ENCODE assay signal across 15 mouse cellular contexts in the genomic region with DNA sequence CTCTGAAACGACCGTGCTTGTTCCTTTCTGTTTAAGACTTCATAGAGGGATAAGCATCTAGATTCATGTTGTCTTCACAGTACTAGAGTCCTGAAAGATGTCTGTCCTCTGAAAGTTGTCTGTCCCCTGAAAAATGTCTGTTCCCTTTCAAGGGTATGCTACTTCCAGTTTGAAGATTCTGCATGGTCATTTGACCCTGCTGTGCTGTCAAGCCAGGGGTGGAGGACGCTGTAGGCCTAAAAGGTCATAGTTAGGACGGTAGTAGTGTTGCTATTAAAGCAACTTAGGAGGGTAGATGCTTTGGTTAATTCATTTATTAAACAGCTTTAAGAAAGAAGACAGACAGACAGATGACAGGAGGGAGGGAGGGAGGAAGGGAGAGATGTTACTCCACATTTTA. TPM values are rescaled to one million over a fixed set of nuclear protein-coding genes. Genes with fewer than 3 reads are reported as not detected.
DNase-seq lines count a peak whose midpoint lies in the region; ATAC-seq and TF ChIP-seq lines count a peak whose summit lies in the region.
"Had no signal": no experiment of that assay in that cellular context is flagged by ENCODE, and none has a peak within 500 bp of the region (broad histone marks: within the 10 kb centered on the region; RNA-seq: fewer than 3 reads in every experiment).

No protein-coding gene starts in this region.

- peaks cover 25% of the 10 kb centered on the region for H3K79me2 ChIP-seq in liver, adult 2 months (ENCODE audit: control insufficient read depth, insufficient read depth, low read length)

- WGBS in heart, embryonic 11.5 days (ENCODE audit: insufficient replicate concordance) = 40% methylated on average over 4 of the region's 4 CpGs
- 60% methylated on average over 4 of the region's 4 CpGs for WGBS in liver, adult 2 months
- 63% methylated on average over 4 of the region's 4 CpGs for WGBS in liver, embryonic 11.5 days
- WGBS in heart, postnatal 0 days = 18% methylated on average over 4 of the region's 4 CpGs
- WGBS in small intestine, adult 2 months = 44% methylated on average over 4 of the region's 4 CpGs

- no peaks in the 10 kb centered on the region for H3K27me3 ChIP-seq in heart, embryonic 11.5 days (ENCODE audit: control insufficient read depth, insufficient read depth, low read length)
- H3K27me3 ChIP-seq in liver, adult 2 months (ENCODE audit: control insufficient read depth, insufficient read depth, low read length) = no peaks in the 10 kb centered on the region
- H3K27me3 ChIP-seq in liver, embryonic 11.5 days (replicated peaks; ENCODE audit: control insufficient read depth, insufficient read depth, low read length) = no peaks in the 10 kb centered on the region
- H3K27me3 ChIP-seq in heart, postnatal 0 days (ENCODE audit: control insufficient read depth, insufficient read depth, low read length) = no peaks in the 10 kb centered on the region
- H3K27me3 ChIP-seq in small intestine, adult 2 months (ENCODE audit: control insufficient read depth, insufficient read depth, low read length) = no peaks in the 10 kb centered on the region
- H3K27me3 ChIP-seq: neural tube, embryonic 15.5 days had no signal

- H3K27ac ChIP-seq in heart, embryonic 11.5 days (ENCODE audit: low read depth, low read length) = peak overlapping the region; percentile 93
- 0 out of 2 replicates have a peak overlapping the region, but pooled peaks have one; percentile 46 for H3K27ac ChIP-seq in liver, adult 2 months (replicated peaks; ENCODE audit: insufficient read depth, low read depth, low read length)
- no peak overlapping the region for H3K27ac ChIP-seq in liver, embryonic 11.5 days (ENCODE audit: low read depth, low read length)
- peak overlapping the region; percentile 93 for H3K27ac ChIP-seq in heart, postnatal 0 days (ENCODE audit: low read depth)
- peak overlapping the region; percentile 9; the same call in 1 of the 2 replicates for H3K27ac ChIP-seq in small intestine, adult 2 months (ENCODE audit: insufficient read depth, low read depth, low read length)
- H3K27ac ChIP-seq: neural tube, embryonic 15.5 days had no signal

- no peaks in the 10 kb centered on the region for H3K9me3 ChIP-seq in heart, embryonic 11.5 days (replicated peaks; ENCODE audit: control insufficient read depth, low read length)
- no peaks in the 10 kb centered on the region for H3K9me3 ChIP-seq in liver, embryonic 11.5 days (ENCODE audit: control insufficient read depth, low read length)
- H3K9me3 ChIP-seq in heart, postnatal 0 days (replicated peaks; ENCODE audit: control insufficient read depth, low read length) = no peaks in the 10 kb centered on the region
- H3K9me3 ChIP-seq: neural tube, embryonic 15.5 days had no signal

- ATAC-seq in heart, embryonic 11.5 days (replicated peaks; ENCODE audit: insufficient number of reproducible peaks, low FRiP score, low TSS enrichment) = no peak
- ATAC-seq in liver, embryonic 11.5 days (replicated peaks; ENCODE audit: low FRiP score) = no peak
- no peak for ATAC-seq in heart, postnatal 0 days (ENCODE audit: insufficient read depth, low read depth)
- ATAC-seq: forebrain, postnatal 0 days had no signal

- peaks cover 70% of the 10 kb centered on the region for H3K4me1 ChIP-seq in heart, embryonic 11.5 days (ENCODE audit: control insufficient read depth, insufficient read depth, low read length)
- H3K4me1 ChIP-seq in liver, adult 2 months (ENCODE audit: control insufficient read depth, insufficient read depth, low read length) = peaks cover 15% of the 10 kb centered on the region
- peaks cover 23% of the 10 kb centered on the region for H3K4me1 ChIP-seq in liver, embryonic 11.5 days (replicated peaks; ENCODE audit: control insufficient read depth, insufficient read depth, low read length)
- H3K4me1 ChIP-seq in heart, postnatal 0 days (ENCODE audit: control insufficient read depth, insufficient read depth) = peaks cover 79% of the 10 kb centered on the region
- H3K4me1 ChIP-seq in small intestine, adult 2 months (ENCODE audit: control insufficient read depth, insufficient read depth, insufficient read length, low read length) = peaks cover 35% of the 10 kb centered on the region; the same call in 1 of the 2 replicates

- DNase-seq in heart, adult 8-10 months (ENCODE audit: low spot score) = no peak
- no peak for DNase-seq in liver, adult 2 months (ENCODE audit: extremely low read depth, low read depth, low spot score)
- DNase-seq in liver, embryonic 11.5 days (ENCODE audit: low spot score) = no peak
- no peak for DNase-seq in heart, postnatal 0 days (ENCODE audit: low spot score)
- no peak for DNase-seq in right cerebral cortex, adult 2 months (ENCODE audit: low spot score in 2 of 2)
- no peak for DNase-seq in Muller cell, postnatal 12 days (ENCODE audit: inconsistent ontology term)
- DNase-seq: cerebellum, postnatal 25 days; forebrain, postnatal 0 days; gastrocnemius, postnatal 36 days; lung, postnatal 14 days; midbrain, embryonic 14.5 days; thymus, postnatal 36 days had no signal

- no peak for TF ChIP-seq POLR2A in liver, adult 2 months (IDR thresholded peaks at IDR 0.05; ENCODE audit: extremely low read depth, insufficient read depth, low read length)
- no peak for TF ChIP-seq POLR2A in small intestine, adult 2 months (IDR thresholded peaks at IDR 0.05; ENCODE audit: low read depth, low read length)

- no peaks in the 10 kb centered on the region for H3K36me3 ChIP-seq in heart, embryonic 11.5 days (ENCODE audit: control insufficient read depth, insufficient read depth, low read length)
- H3K36me3 ChIP-seq in liver, adult 2 months (ENCODE audit: control insufficient read depth, insufficient read depth, low read length) = no peaks in the 10 kb centered on the region
- no peaks in the 10 kb centered on the region for H3K36me3 ChIP-seq in liver, embryonic 11.5 days (ENCODE audit: control insufficient read depth, insufficient read depth, low read length)
- H3K36me3 ChIP-seq in heart, postnatal 0 days (replicated peaks; ENCODE audit: control insufficient read depth, insufficient read depth, low read length) = 0 out of 2 replicates have a peak, but pooled peaks cover 4% of the 10 kb centered on the region
- H3K36me3 ChIP-seq in small intestine, adult 2 months (ENCODE audit: control insufficient read depth, insufficient read depth, low read length) = no peaks in the 10 kb centered on the region; the same call in 1 of the 2 replicates
- H3K36me3 ChIP-seq: neural tube, embryonic 15.5 days had no signal

- no peak for TF ChIP-seq EP300 in heart, postnatal 0 days (IDR thresholded peaks at IDR 0.05; ENCODE audit: low read depth)

- H3K4me3 ChIP-seq in heart, embryonic 11.5 days (ENCODE audit: low read depth, low read length) = no peak overlapping the region
- H3K4me3 ChIP-seq in liver, adult 2 months (ENCODE audit: insufficient read depth, low read depth, low read length) = no peak overlapping the region
- no peak overlapping the region for H3K4me3 ChIP-seq in liver, embryonic 11.5 days (ENCODE audit: low read depth, low read length)
- no peak overlapping the region for H3K4me3 ChIP-seq in heart, postnatal 0 days (ENCODE audit: low read depth, low read length)
- no peak overlapping the region for H3K4me3 ChIP-seq in small intestine, adult 2 months (ENCODE audit: low read depth, low read length)
- H3K4me3 ChIP-seq: neural tube, embryonic 15.5 days had no signal

- 0 out of 2 replicates have a peak overlapping the region, but pooled peaks have one; percentile 23 for H3K9ac ChIP-seq in heart, embryonic 11.5 days (ENCODE audit: low read depth, low read length)
- no peak overlapping the region for H3K9ac ChIP-seq in liver, adult 2 months (ENCODE audit: low read depth, low read length)
- no peak overlapping the region for H3K9ac ChIP-seq in liver, embryonic 11.5 days (ENCODE audit: low read depth, low read length)
- no peak overlapping the region; the same call in 1 of the 2 replicates for H3K9ac ChIP-seq in heart, postnatal 0 days (replicated peaks; ENCODE audit: low read depth, low read length)
- H3K9ac ChIP-seq: forebrain, postnatal 0 days; neural tube, embryonic 15.5 days had no signal

- TF ChIP-seq CTCF in liver, adult 2 months (IDR thresholded peaks at IDR 0.05; ENCODE audit: low read depth, low read length) = no peak
- TF ChIP-seq CTCF in heart, postnatal 0 days (IDR thresholded peaks at IDR 0.05; ENCODE audit: low read depth) = no peak
- no peak for TF ChIP-seq CTCF in small intestine, adult 2 months (IDR thresholded peaks at IDR 0.05; ENCODE audit: extremely low read depth, insufficient read length, insufficient replicate concordance, low read depth, low read length)

- peak overlapping the region; percentile 49 for H3K4me2 ChIP-seq in heart, embryonic 11.5 days
- no peak overlapping the region for H3K4me2 ChIP-seq in liver, embryonic 11.5 days
- peak overlapping the region; percentile 43 for H3K4me2 ChIP-seq in heart, postnatal 0 days (ENCODE audit: low read depth, low read length)
- H3K4me2 ChIP-seq: neural tube, embryonic 15.5 days had no signal

RNA-seq across cellular contexts. Expression of a gene that starts 24.7 kb away (rescaled TPM):
- polyA plus RNA-seq in heart, embryonic 11.5 days (2014; fragmentation: Nextera tagmentation; extraction: Ambion mirVana) = 107 and 126 TPM in 2 replicates
- 100 to 1,000 TPM; 236 to 260 (median 252) TPM for total RNA-seq in heart, adult 8-10 months (2022)
- 32.2 and 35.2 TPM in 2 replicates for total RNA-seq in liver, adult 2 months (2014; rRNA removed)
- polyA plus RNA-seq in liver, adult 2 months (2012; rRNA removed) = 16.4 and 17.5 TPM in 2 replicates
- polyA plus RNA-seq in liver, embryonic 11.5 days (2014; fragmentation: Nextera tagmentation; extraction: Ambion mirVana) = 38.2 and 40.0 TPM in 2 replicates
- 288 and 337 TPM in 2 replicates for total RNA-seq in heart, postnatal 0 days (2014; rRNA removed; ENCODE audit: low replicate concordance)
- polyA plus RNA-seq in heart, postnatal 0 days (2015; fragmentation: Nextera tagmentation; extraction: Ambion mirVana) = 136 and 137 TPM in 2 replicates
- 29.8 and 41.7 TPM in 2 replicates for polyA plus RNA-seq in small intestine, adult 2 months (2012; rRNA removed)
